Mouse (Mus musculus) Patski (cell line): ENCODE data around the gene Kcnt2. TPM values are rescaled to one million over a fixed set of nuclear protein-coding genes. Genes with fewer than 3 reads are reported as not detected.

ENCODE experiments used
- ATAC-seq: fragments of 100-300 bp; one replicate; pipeline ENCODE4 v1.8.0; 2021
- CTCF ChIA-PET: fragments of 350-600 bp; sonication (Branson Sonifier 250); formaldehyde crosslinking; loops from one replicate; lab custom pipeline; 2022; ENCODE audit warnings: inconsistent platforms; lab: Charles Lee
- POLR2A ChIA-PET: fragments of 350-600 bp; sonication (Branson Sonifier 250); formaldehyde crosslinking; loops from one replicate; lab custom pipeline; 2022; ENCODE audit warnings: antibody characterized with exemption, inconsistent platforms; lab: Charles Lee
- DNase-seq: peaks from one replicate; pipeline ENCODE4 v3.0.0-alpha.2; 2011; ENCODE audit warnings: low read depth, low spot score
- H3K27me3 ChIP-seq: fragments of 371-371 bp; one replicate; pipeline ENCODE4 v1.5.1; 2021
- CTCF ChIP-seq: fragments of 100-300 bp; IDR thresholded peaks from one replicate; pipeline ENCODE4 v1.5.1; 2021
- in situ Hi-C: fragments of 300-500 bp; cut with MboI; formaldehyde crosslinking; loops from 3 replicates; pipeline ENCODE4 v1.11.1; 2018; ENCODE audit warnings: low pct_unique_long_range_greater_than_20kb, mixed read lengths
- polyA plus RNA-seq: library from polyadenylated mRNA; unstranded; gene quantifications from one replicate; pipeline ENCODE4 v1.2.3, GENCODE M21; 2021

Gene Kcnt2
- polyA plus RNA-seq, 1 experiment from 2014 or later, result not detected

- ChIA-PET POLR2A (no interaction called here), CTCF (no interaction called here)
- no peak for DNase-seq
- TF ChIP-seq CTCF, result no peak
- in situ Hi-C loops, result no loop called here
- H3K27me3 ChIP-seq, result no peaks in the 10 kb centered on the region
- ATAC-seq, result no peak
Observed at GRCm38 (mm10) chr1:140608765-140609297, 362.9 kb downstream of the Kcnt2 start.

GRCm38 (mm10) chr1:140613101-140613500 lies 367.1 kb downstream of the Kcnt2 start:
- no peaks in the 10 kb centered on the region for H3K27me3 ChIP-seq
- ATAC-seq, result no peak
- DNase-seq, result no peak
- in situ Hi-C loops, result no loop called here
- no peak for TF ChIP-seq CTCF
- CTCF ChIA-PET, result no interaction called here
- POLR2A ChIA-PET, result no interaction called here

DNA sequence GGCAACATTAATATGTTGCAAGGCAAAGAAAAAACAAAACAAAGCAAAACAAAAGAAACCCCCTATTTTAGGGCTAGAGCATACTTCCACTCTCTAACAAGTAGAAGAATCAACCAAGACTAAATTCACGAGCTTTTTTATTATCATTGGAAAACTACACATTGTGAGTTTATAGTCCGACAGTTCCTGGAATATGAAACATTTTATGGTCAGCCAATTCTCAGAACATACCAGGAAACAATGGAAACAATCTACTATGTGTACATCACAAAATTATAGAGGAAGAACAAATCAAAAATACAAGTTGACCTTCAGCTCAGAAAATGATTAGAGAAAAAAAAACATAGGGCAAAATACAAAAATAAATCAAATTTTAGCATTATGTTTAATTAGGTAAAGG lies 368.9 kb downstream of the Kcnt2 start:
- in situ Hi-C loops, result no loop called here
- no peak for TF ChIP-seq CTCF
- ChIA-PET CTCF (no interaction called here), POLR2A (no interaction called here)
- ATAC-seq, result no peak
- no peaks in the 10 kb centered on the region for H3K27me3 ChIP-seq
- DNase-seq, result no peak

- H3K27me3 ChIP-seq, result no peaks in the 10 kb centered on the region
- TF ChIP-seq CTCF, result no peak
- ATAC-seq, result no peak
- in situ Hi-C loops, result no loop called here
- POLR2A ChIA-PET, result no interaction called here
- no peak for DNase-seq
- CTCF ChIA-PET, result interaction anchor here (1.5 kb wide), 1 partner anchor 12 kb away, joined by 3 read pairs; no protein-coding TSS in a partner anchor
Observed at GRCm38 (mm10) chr1:140618164-140618563, 372.2 kb downstream of the Kcnt2 start.

DNA sequence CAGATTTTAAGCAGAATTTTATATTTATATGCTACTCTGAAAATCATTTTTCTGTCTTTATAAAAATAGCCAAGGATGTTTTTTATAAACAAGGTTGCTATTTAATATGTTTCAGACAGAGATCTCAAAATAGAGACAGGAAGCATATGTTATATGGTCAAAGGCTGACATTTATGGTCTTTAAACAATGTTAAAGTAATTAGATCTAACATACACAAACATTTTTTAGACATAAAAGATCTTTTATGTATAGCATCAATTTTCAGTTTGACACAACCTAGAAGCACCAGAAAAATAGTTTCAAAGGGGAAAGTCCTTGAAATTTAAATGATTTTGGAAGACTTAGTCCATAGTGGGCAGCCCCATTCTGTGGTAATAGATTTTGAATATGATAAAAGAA lies 379.0 kb downstream of the Kcnt2 start:
- no peaks in the 10 kb centered on the region for H3K27me3 ChIP-seq
- ChIA-PET POLR2A (no interaction called here), CTCF (no interaction called here)
- TF ChIP-seq CTCF, result no peak
- no peak for DNase-seq
- in situ Hi-C loops, result no loop called here
- ATAC-seq, result no peak

GRCm38 (mm10) chr1:140659607-140660340 lies 413.8 kb downstream of the Kcnt2 start:
- POLR2A ChIA-PET, result no interaction called here
- no peaks in the 10 kb centered on the region for H3K27me3 ChIP-seq
- in situ Hi-C loops, result loop anchor here (25.0 kb wide), 2 partner anchors 497 to 1347 kb away; no protein-coding TSS in a partner anchor
- TF ChIP-seq CTCF, result no peak
- DNase-seq (no peak), ATAC-seq (no peak)
- CTCF ChIA-PET, result interaction anchor here (2.0 kb wide), 1 partner anchor 8 kb away, joined by 6 read pairs; no protein-coding TSS in a partner anchor

- no peak for ATAC-seq
- DNase-seq, result no peak
- H3K27me3 ChIP-seq, result peaks cover 4% of the 10 kb centered on the region
- POLR2A ChIA-PET, result no interaction called here
- in situ Hi-C loops, result loop anchor here (25.0 kb wide), 2 partner anchors 499 to 1349 kb away; no protein-coding TSS in a partner anchor
- CTCF ChIA-PET, result interaction anchor here (1.6 to 2.0 kb wide), 2 partner anchors 9 to 111 kb away, joined by 3 to 6 read pairs; no protein-coding TSS in a partner anchor
- no peak for TF ChIP-seq CTCF
Observed at GRCm38 (mm10) chr1:140660751-140661403, 414.9 kb downstream of the Kcnt2 start.

DNA sequence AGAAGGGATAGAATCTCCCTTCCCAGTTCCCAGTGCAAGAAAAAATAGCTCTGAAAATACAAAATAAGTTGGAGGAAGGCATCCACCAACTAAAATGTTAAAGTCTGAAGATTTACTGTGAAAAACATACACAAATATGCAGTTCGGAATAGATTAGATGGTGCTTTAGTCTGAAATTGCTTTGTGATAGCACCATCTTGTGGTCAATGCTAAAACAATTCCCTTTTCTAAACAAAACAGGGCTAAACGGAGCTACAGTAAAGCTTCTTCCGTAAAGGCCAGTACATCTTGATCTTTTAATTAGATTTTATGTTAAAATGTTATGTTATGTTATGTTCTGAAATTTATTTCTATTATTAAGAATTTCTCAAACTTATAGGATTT lies 415.4 kb downstream of the Kcnt2 start:
- DNase-seq (no peak), ATAC-seq (peak; percentile 71)
- POLR2A ChIA-PET, result no interaction called here
- H3K27me3 ChIP-seq, result peaks cover 4% of the 10 kb centered on the region
- in situ Hi-C loops, result loop anchor here (25.0 kb wide), 2 partner anchors 499 to 1349 kb away; no protein-coding TSS in a partner anchor
- CTCF ChIA-PET, result interaction anchor here (1.4 to 2.0 kb wide), 3 partner anchors 10 to 112 kb away, joined by 3 to 6 read pairs (median 4); no protein-coding TSS in a partner anchor
- TF ChIP-seq CTCF, result peak; percentile 43

Other genes with a start within 250 kb of the Kcnt2 start
- gene Cfh, start 62.4 kb upstream of the Kcnt2 start, polyA plus RNA-seq, result 0.04 TPM